ENCODE assay signal across 9 mouse cellular contexts in genomic region chr1:167669796-167670195, GRCm38 (mm10). TPM values are rescaled to one million over a fixed set of nuclear protein-coding genes. Genes with fewer than 3 reads are reported as not detected.
DNase-seq lines count a peak whose midpoint lies in the region.
"Had no signal": no experiment of that assay in that cellular context is flagged by ENCODE, and none has a peak within 500 bp of the region (broad histone marks: within the 10 kb centered on the region; RNA-seq: fewer than 3 reads in every experiment).

No protein-coding gene starts in this region.

- H3K27me3 ChIP-seq in limb, embryonic 10.5 days (ENCODE audit: low read depth, poor library complexity, severe bottlenecking): peaks cover 75% of the 10 kb centered on the region

- H3K4me3 ChIP-seq in limb, embryonic 10.5 days: no peak overlapping the region
- H3K4me3 ChIP-seq: lung, embryonic 15.5 days had no signal

- H3K4me1 ChIP-seq in limb, embryonic 10.5 days: peaks cover 7% of the 10 kb centered on the region
- H3K4me1 ChIP-seq: lung, embryonic 15.5 days had no signal

- DNase-seq in layer of hippocampus, adult 11-12 months (ENCODE audit: low spot score): peak; percentile 46
- no peak for DNase-seq in layer of hippocampus, adult 9-10 months (ENCODE audit: low spot score)
- DNase-seq in NIH3T3 (ENCODE audit: low read depth): peak; percentile 34
- DNase-seq in cerebellum, adult 18-20 months: peak; percentile 51 to 67
- peak; percentile 61 for DNase-seq in gastrocnemius, postnatal 10 days
- DNase-seq in limb, embryonic 10.5 days (ENCODE audit: low spot score): peak; percentile 83
- DNase-seq in retina, postnatal 1 day: peak; percentile 65
- no peak for DNase-seq in Muller cell, postnatal 12 days (ENCODE audit: inconsistent ontology term)

- H3K27ac ChIP-seq in limb, embryonic 10.5 days: no peak overlapping the region
- H3K27ac ChIP-seq: lung, embryonic 15.5 days had no signal

- no peaks in the 10 kb centered on the region for H3K9me3 ChIP-seq in limb, embryonic 10.5 days (replicated peaks)
- H3K9me3 ChIP-seq: lung, embryonic 15.5 days had no signal

- WGBS in limb, embryonic 10.5 days: 34% methylated on average over 6 of the region's 6 CpGs

- H3K36me3 ChIP-seq in limb, embryonic 10.5 days: no peaks in the 10 kb centered on the region
- H3K36me3 ChIP-seq: lung, embryonic 15.5 days had no signal

RNA-seq across cellular contexts. Expression of gene Lmx1a, which starts 19.2 kb away (rescaled TPM):
- 1 to 10 TPM in 1 of 2 experiments, under 1 TPM in 1; 0.94 to 1.2 TPM for total RNA-seq in gastrocnemius, postnatal 10 days (2021)
- polyA plus RNA-seq in limb, embryonic 10.5 days (2016; fragmentation: Nextera tagmentation; extraction: Ambion mirVana): 1.1 and 1.2 TPM in 2 replicates
- polyA plus RNA-seq: lung, embryonic 15.5 days had no signal

Comparison
In these comparisons a context has a peak if more than half of its experiments do, and no peak if none do; other contexts are left out.
1. DNase-seq: peak in layer of hippocampus, adult 11-12 months (single experiment), NIH3T3 (single experiment), cerebellum, adult 18-20 months (2 of 2), gastrocnemius, postnatal 10 days (single experiment), limb, embryonic 10.5 days (single experiment) and retina, postnatal 1 day (single experiment); none in layer of hippocampus, adult 9-10 months (single experiment) and Muller cell, postnatal 12 days (single experiment).